Mouse (Mus musculus) megakaryocyte, adult 5-6 weeks (primary cell): ENCODE data around the gene Nudcd3. TPM values are rescaled to one million over a fixed set of nuclear protein-coding genes. Genes with fewer than 3 reads are reported as not detected.
"Not testable (repeated sequence)": the region's sequence is repeated elsewhere in the genome, so short reads cannot be mapped to it uniquely, and the experiment has no call there.

Source experiments
- ATAC-seq: 2 replicates; pipeline ENCODE4 v1.8.0; 2016; ENCODE audit warnings: mild to moderate bottlenecking, inconsistent platforms; ENCODE audit not compliant: poor library complexity, severe bottlenecking
- total RNA-seq, 2 experiments: library from RNA; stranded (forward) in 1 of 2; stranded (reverse) in 1 of 2; fragments of 153-499, 151-499 nt in 1 of 2; fragments of 221-1000, 200-1000 nt in 1 of 2; gene quantifications; 2 replicates each; pipeline versions ENCODE4 v1.2.3 to v1.2.4; 2015 to 2017

Nudcd3 gene
- total RNA-seq, 2 experiments from 2014 or later: 11.5 to 25.6 TPM

- no peak for ATAC-seq
These were observed 67.3 kb downstream of the Nudcd3 start for GRCm38 (mm10) chr11:6132886-6133285.

- no peak for ATAC-seq
These were observed 69.6 kb downstream of the Nudcd3 start for GRCm38 (mm10) chr11:6130578-6130977.

GRCm38 (mm10) chr11:6123605-6124120 is 76.6 kb downstream of the Nudcd3 start:
- ATAC-seq: no peak

GRCm38 (mm10) chr11:6122631-6123030 is 77.6 kb downstream of the Nudcd3 start:
- no peak for ATAC-seq

GRCm38 (mm10) chr11:6120596-6120995 is 79.6 kb downstream of the Nudcd3 start:
- no peak for ATAC-seq

- no peak for ATAC-seq
These were observed 80.2 kb downstream of the Nudcd3 start for GRCm38 (mm10) chr11:6120001-6120400.

GRCm38 (mm10) chr11:6119312-6119711 is 80.9 kb downstream of the Nudcd3 start:
- no peak for ATAC-seq

- ATAC-seq: no peak
These were observed 82.3 kb downstream of the Nudcd3 start for GRCm38 (mm10) chr11:6117956-6118355.

GRCm38 (mm10) chr11:6111734-6112484 is 88.3 kb downstream of the Nudcd3 start:
- no peak for ATAC-seq

- ATAC-seq: no peak
These were observed 90.2 kb downstream of the Nudcd3 start for GRCm38 (mm10) chr11:6109990-6110389.

- no peak for ATAC-seq
These were observed 91.9 kb downstream of the Nudcd3 start for GRCm38 (mm10) chr11:6108296-6108695.

- no peak for ATAC-seq
These were observed 92.5 kb downstream of the Nudcd3 start for GRCm38 (mm10) chr11:6107722-6108121.

- no peak for ATAC-seq
These were observed 95.5 kb downstream of the Nudcd3 start for GRCm38 (mm10) chr11:6104734-6105133.

- ATAC-seq: not testable (repeated sequence)
These were observed 103.6 kb downstream of the Nudcd3 start for GRCm38 (mm10) chr11:6096637-6097036.

- no peak for ATAC-seq
These were observed 113.2 kb downstream of the Nudcd3 start for GRCm38 (mm10) chr11:6086991-6087390.

- ATAC-seq: no peak
These were observed 121.5 kb downstream of the Nudcd3 start for GRCm38 (mm10) chr11:6078737-6079136.

- no peak for ATAC-seq
These were observed 124.6 kb downstream of the Nudcd3 start for GRCm38 (mm10) chr11:6075618-6076066.

- no peak for ATAC-seq
These were observed 131.8 kb downstream of the Nudcd3 start for GRCm38 (mm10) chr11:6068181-6068957.

- ATAC-seq: no peak
These were observed 133.1 kb downstream of the Nudcd3 start for GRCm38 (mm10) chr11:6067160-6067559.

- ATAC-seq: no peak
These were observed 134.0 kb downstream of the Nudcd3 start, which contains the start of gene Camk2b for GRCm38 (mm10) chr11:6066176-6066575. Gene Camk2b, minus strand, starts transcription at chr11:6066362.

- ATAC-seq: no peak
These were observed 134.6 kb downstream of the Nudcd3 start for GRCm38 (mm10) chr11:6065551-6066121.
